Mouse (Mus musculus) lung, postnatal 0 days (tissue): ENCODE results near the gene Klrg2. TPM values are rescaled to one million over a fixed set of nuclear protein-coding genes. Genes with fewer than 3 reads are reported as not detected.

Experiments
- ATAC-seq: fragments of 200-750 bp; cut with Nextera tagmentation; 2 replicates; pipeline ENCODE4 v1.8.0; 2017; ENCODE audit warnings: moderate library complexity
- DNase-seq: peaks from one replicate; pipeline ENCODE4 v3.0.0-alpha.2; 2016; ENCODE audit warnings: low spot score
- H3K27ac ChIP-seq: fragments of 300-500 bp; sonication (generic); 2 replicates; pipeline ENCODE4 v1.5.1; 2014; ENCODE audit warnings: antibody characterized with exemption, mild to moderate bottlenecking, low read length, mixed read lengths
- H3K27me3 ChIP-seq: fragments of 300-500 bp; sonication (generic); replicated peaks from 2 replicates; pipeline ENCODE4 v1.6.1; 2014; ENCODE audit warnings: low read length, mixed read lengths; ENCODE audit not compliant: insufficient read depth
- H3K36me3 ChIP-seq: fragments of 300-500 bp; sonication (generic); 2 replicates; pipeline ENCODE4 v1.6.1; 2014; ENCODE audit warnings: low read length, mixed read lengths; ENCODE audit not compliant: insufficient read depth
- H3K4me1 ChIP-seq: fragments of 300-500 bp; sonication (generic); 2 replicates; pipeline ENCODE4 v1.6.1; 2014; ENCODE audit warnings: antibody characterized with exemption, low read depth, low read length, mixed read lengths; ENCODE audit not compliant: insufficient read depth
- H3K4me2 ChIP-seq: fragments of 300-500 bp; sonication (generic); replicated peaks from 2 replicates; pipeline ENCODE4 v1.6.1; 2014; ENCODE audit warnings: low read depth, mild to moderate bottlenecking, low read length, moderate library complexity, mixed read lengths
- H3K4me3 ChIP-seq: fragments of 300-500 bp; sonication (generic); 2 replicates; pipeline ENCODE4 v1.5.1; 2014; ENCODE audit warnings: low read depth, low read length
- H3K9ac ChIP-seq: fragments of 300-500 bp; sonication (generic); replicated peaks from 2 replicates; pipeline ENCODE4 v1.6.1; 2014; ENCODE audit warnings: low read depth, mild to moderate bottlenecking
- H3K9me3 ChIP-seq: fragments of 300-500 bp; sonication (generic); 2 replicates; pipeline ENCODE4 v1.6.1; 2016; ENCODE audit warnings: low read length, mixed read lengths
- CTCF ChIP-seq: IDR thresholded peaks from 2 replicates; pipeline ENCODE4 v1.5.1; 2016; ENCODE audit warnings: antibody characterized with exemption, mild to moderate bottlenecking
- EP300 ChIP-seq: IDR thresholded peaks from 2 replicates; pipeline ENCODE4 v1.6.1; 2016; ENCODE audit warnings: antibody characterized with exemption, mild to moderate bottlenecking, control low read depth
- WGBS: fragments of 180-500 bp; shearing (Covaris S2); extraction: QIAGEN DNeasy Blood & Tissue Kit; methylation state at CpG from one replicate; pipeline ENCODE4 v1.1.7; 2014; 5-methylcytosine and 5-hydroxymethylcytosine counted together
- polyA plus RNA-seq: library from polyadenylated mRNA; unstranded; fragments of >200 nt; fragmentation: Nextera tagmentation; extraction: Ambion mirVana; gene quantifications from 2 replicates; pipeline ENCODE4 v1.2.1, GENCODE M21; 2015

Gene Klrg2
- polyA plus RNA-seq, result 0.47 and 0.69 TPM in 2 replicates

GRCm38 (mm10) chr6:38636852-38637618, at the start of gene Klrg2:
Gene Klrg2 (minus strand): TSS chr6:38637242.
- Histone ChIP-seq H3K4me2 (peak within 1 kb of the TSS; percentile 97), H3K27me3 (peaks cover 53% of the 10 kb centered on the region), H3K4me3 (peak within 1 kb of the TSS; percentile 50), H3K36me3 (no peaks in the 10 kb centered on the region), H3K4me1 (peaks cover 15% of the 10 kb centered on the region), H3K9me3 (no peaks in the 10 kb centered on the region), H3K9ac (no peak within 1 kb of the TSS), H3K27ac (no peak within 1 kb of the TSS)
- DNase-seq (peak; percentile 83), ATAC-seq (peak; percentile 89)
- TF ChIP-seq CTCF, result no peak
- TF ChIP-seq EP300, result no peak
- WGBS, result 2% methylated on average over 55 of the region's 60 CpGs

GRCm38 (mm10) chr6:38682532-38682931, 45.5 kb upstream of the Klrg2 start:
- Histone ChIP-seq H3K4me2 (no peak overlapping the region), H3K36me3 (no peaks in the 10 kb centered on the region), H3K27ac (no peak overlapping the region), H3K9me3 (no peaks in the 10 kb centered on the region), H3K4me1 (no peaks in the 10 kb centered on the region), H3K4me3 (no peak overlapping the region), H3K27me3 (no peaks in the 10 kb centered on the region), H3K9ac (no peak overlapping the region)
- ATAC-seq, result no peak
- TF ChIP-seq CTCF (no peak), EP300 (no peak)
- no peak for DNase-seq
- 61% methylated on average over 2 of the region's 2 CpGs for WGBS

GRCm38 (mm10) chr6:38677629-38678028, 40.6 kb upstream of the Klrg2 start:
- no peak overlapping the region for H3K27ac ChIP-seq
- H3K9me3 ChIP-seq, result no peaks in the 10 kb centered on the region
- DNase-seq (no peak), ATAC-seq (no peak)
- no peaks in the 10 kb centered on the region for H3K36me3 ChIP-seq
- TF ChIP-seq EP300, result no peak
- no peaks in the 10 kb centered on the region for H3K4me1 ChIP-seq
- H3K27me3 ChIP-seq, result no peaks in the 10 kb centered on the region
- no peak overlapping the region for H3K4me3 ChIP-seq
- 72% methylated on average over 9 of the region's 9 CpGs for WGBS
- no peak overlapping the region for H3K9ac ChIP-seq
- no peak overlapping the region for H3K4me2 ChIP-seq

GRCm38 (mm10) chr6:38676723-38677122, 39.7 kb upstream of the Klrg2 start:
- Histone ChIP-seq H3K4me2 (no peak overlapping the region), H3K9me3 (no peaks in the 10 kb centered on the region), H3K9ac (no peak overlapping the region), H3K4me3 (no peak overlapping the region), H3K4me1 (no peaks in the 10 kb centered on the region), H3K27ac (no peak overlapping the region), H3K27me3 (no peaks in the 10 kb centered on the region), H3K36me3 (no peaks in the 10 kb centered on the region)
- whole genome bisulfite sequencing, result 64% methylated on average over 14 of the region's 14 CpGs
- no peak for DNase-seq
- TF ChIP-seq EP300, result no peak
- ATAC-seq, result no peak

- Histone ChIP-seq H3K9me3 (no peaks in the 10 kb centered on the region), H3K4me3 (no peak overlapping the region), H3K36me3 (no peaks in the 10 kb centered on the region), H3K4me2 (no peak overlapping the region), H3K9ac (no peak overlapping the region), H3K4me1 (no peaks in the 10 kb centered on the region), H3K27ac (no peak overlapping the region), H3K27me3 (no peaks in the 10 kb centered on the region)
- WGBS, result 64% methylated on average over 6 of the region's 6 CpGs
- DNase-seq, result no peak
- no peak for ATAC-seq
- TF ChIP-seq EP300, result no peak
- no peak for TF ChIP-seq CTCF
Measured at GRCm38 (mm10) chr6:38676217-38676616, 39.2 kb upstream of the Klrg2 start.

GRCm38 (mm10) chr6:38672011-38672410, 35.0 kb upstream of the Klrg2 start:
- no peak for DNase-seq
- Histone ChIP-seq H3K4me2 (no peak overlapping the region), H3K9me3 (no peaks in the 10 kb centered on the region), H3K4me3 (no peak overlapping the region), H3K27ac (no peak overlapping the region), H3K27me3 (no peaks in the 10 kb centered on the region), H3K4me1 (no peaks in the 10 kb centered on the region), H3K36me3 (no peaks in the 10 kb centered on the region), H3K9ac (no peak overlapping the region)
- ATAC-seq, result no peak
- TF ChIP-seq CTCF, result no peak
- TF ChIP-seq EP300, result no peak
- WGBS, result 80% methylated on average over 3 of the region's 3 CpGs
